Mouse (Mus musculus) embryonic fibroblast, embryonic 13.5 days (primary cell): ENCODE data around the gene Atp5f1.

Source experiments
- CTCF ChIP-seq: IDR thresholded peaks from 2 replicates; pipeline ENCODE4 v1.5.1; 2011; ENCODE audit warnings: mild to moderate bottlenecking, control low read depth, low read length, moderate library complexity, borderline replicate concordance; ENCODE audit not compliant: insufficient read depth
- POLR2A ChIP-seq: IDR thresholded peaks from 2 replicates; pipeline ENCODE4 v1.6.1; 2011; ENCODE audit warnings: low read depth, mild to moderate bottlenecking, control low read depth, low read length, moderate library complexity

- TF ChIP-seq CTCF (no peak), POLR2A (no peak)
These were observed 31.7 kb downstream of the Atp5f1 start for GRCm38 (mm10) chr3:105928195-105928569.
